Mouse (Mus musculus) urinary bladder, postnatal 25 days (tissue): ENCODE measurements around the gene Mfsd5.

Source experiments
- DNase-seq: peaks from one replicate; pipeline ENCODE4 v3.0.0; 2022; ENCODE audit warnings: low spot score

The Mfsd5 gene

GRCm38 (mm10) chr15:102279092-102279782, at the start of gene Mfsd5:
Mfsd5 (plus strand) TSS chr15:102279454.
- DNase-seq = peak; percentile 86

GRCm38 (mm10) chr15:102230408-102231321, 48.6 kb upstream of the Mfsd5 start:
- DNase-seq = no peak

GRCm38 (mm10) chr15:102231748-102232147, 47.5 kb upstream of the Mfsd5 start, which contains the start of gene Itgb7:
Itgb7 (minus strand) TSS chr15:102231944.
- no peak for DNase-seq

- no peak for DNase-seq
Observed at GRCm38 (mm10) chr15:102232764-102233163, 46.5 kb upstream of the Mfsd5 start.

- DNase-seq = no peak
Observed at GRCm38 (mm10) chr15:102233896-102234295, 45.4 kb upstream of the Mfsd5 start.

- DNase-seq = peak; percentile 55
Observed at GRCm38 (mm10) chr15:102235371-102236027, 43.8 kb upstream of the Mfsd5 start.

- DNase-seq = no peak
Observed at GRCm38 (mm10) chr15:102238543-102239259, 40.6 kb upstream of the Mfsd5 start.

- peak; percentile 76 for DNase-seq
Observed at GRCm38 (mm10) chr15:102239260-102239590, 40.0 kb upstream of the Mfsd5 start.

- DNase-seq = no peak
Observed at GRCm38 (mm10) chr15:102239851-102240250, 39.4 kb upstream of the Mfsd5 start.

- no peak for DNase-seq
Observed at GRCm38 (mm10) chr15:102240607-102241006, 38.6 kb upstream of the Mfsd5 start.

- no peak for DNase-seq
Observed at GRCm38 (mm10) chr15:102242404-102243228, 36.6 kb upstream of the Mfsd5 start.

- DNase-seq = peak; percentile 75
Observed at GRCm38 (mm10) chr15:102243229-102244190, 35.7 kb upstream of the Mfsd5 start.

- no peak for DNase-seq
Observed at GRCm38 (mm10) chr15:102244306-102245191, 34.7 kb upstream of the Mfsd5 start.

GRCm38 (mm10) chr15:102245461-102245881, 33.8 kb upstream of the Mfsd5 start:
- DNase-seq = no peak

- DNase-seq = peak; percentile 48
Observed at GRCm38 (mm10) chr15:102245891-102246741, 33.1 kb upstream of the Mfsd5 start.

GRCm38 (mm10) chr15:102246866-102247251, 32.4 kb upstream of the Mfsd5 start:
- peak; percentile 91 for DNase-seq

- peak; percentile 75 for DNase-seq
Observed at GRCm38 (mm10) chr15:102247252-102248130, 31.8 kb upstream of the Mfsd5 start.
